Mouse (Mus musculus): Measurements from ENCODE around the gene Mecom. TPM values are rescaled to one million over a fixed set of nuclear protein-coding genes. Genes with fewer than 3 reads are reported as not detected.

The Mecom gene
- polyA plus RNA-seq, 1 experiment from 2014 or later: 57.4 TPM

- H3K9me3 ChIP-seq (replicated peaks; ENCODE audit: control insufficient read depth, low read length): no peaks in the 10 kb centered on the region
- no peak overlapping the region for H3K4me2 ChIP-seq (ENCODE audit: low read depth, low read length)
Measured at GRCm38 (mm10) chr3:30192294-30193007, 355.4 kb downstream of the Mecom start.

GRCm38 (mm10) chr3:30189325-30189724 is 358.5 kb downstream of the Mecom start:
- Histone ChIP-seq H3K36me3 (ENCODE audit: control insufficient read depth, insufficient read depth, low read length) (no peaks in the 10 kb centered on the region), H3K4me1 (ENCODE audit: control insufficient read depth, insufficient read depth, low read length) (0 out of 2 replicates have a peak, but pooled peaks cover 3% of the 10 kb centered on the region)
- no peak for ATAC-seq (ENCODE audit: insufficient read depth, low FRiP score)

More at GRCm38 (mm10) chr3:30192294-30193007, 355.4 kb downstream of the Mecom start:
- Histone ChIP-seq H3K4me3 (replicated peaks; ENCODE audit: low read length) (no peak overlapping the region), H3K36me3 (ENCODE audit: control insufficient read depth, insufficient read depth, low read length) (no peaks in the 10 kb centered on the region), H3K27me3 (ENCODE audit: control insufficient read depth, insufficient read depth, low read length) (no peaks in the 10 kb centered on the region), H3K9ac (ENCODE audit: low read length) (no peak overlapping the region), H3K27ac (ENCODE audit: low read length) (peak overlapping the region; percentile 39), H3K4me1 (ENCODE audit: control insufficient read depth, insufficient read depth, low read length) (0 out of 2 replicates have a peak, but pooled peaks cover 3% of the 10 kb centered on the region)
- ATAC-seq (ENCODE audit: insufficient read depth, low FRiP score): peak; percentile 56
- WGBS: 42% methylated on average over 12 of the region's 12 CpGs

GRCm38 (mm10) chr3:30187812-30188469 is 359.9 kb downstream of the Mecom start:
- Histone ChIP-seq H3K4me3 (replicated peaks; ENCODE audit: low read length) (no peak overlapping the region), H3K27ac (ENCODE audit: low read length) (no peak overlapping the region), H3K9ac (ENCODE audit: low read length) (no peak overlapping the region), H3K9me3 (replicated peaks; ENCODE audit: control insufficient read depth, low read length) (no peaks in the 10 kb centered on the region), H3K36me3 (ENCODE audit: control insufficient read depth, insufficient read depth, low read length) (no peaks in the 10 kb centered on the region), H3K4me1 (ENCODE audit: control insufficient read depth, insufficient read depth, low read length) (0 out of 2 replicates have a peak, but pooled peaks cover 3% of the 10 kb centered on the region), H3K27me3 (ENCODE audit: control insufficient read depth, insufficient read depth, low read length) (no peaks in the 10 kb centered on the region), H3K4me2 (ENCODE audit: low read depth, low read length) (no peak overlapping the region)
- no peak for ATAC-seq (ENCODE audit: insufficient read depth, low FRiP score)
- 38% methylated on average over 5 of the region's 5 CpGs for WGBS

More at GRCm38 (mm10) chr3:30189325-30189724, 358.5 kb downstream of the Mecom start:
- no peak overlapping the region for H3K27ac ChIP-seq (ENCODE audit: low read length)
- 69% methylated on average over 2 of the region's 2 CpGs for WGBS
- no peaks in the 10 kb centered on the region for H3K27me3 ChIP-seq (ENCODE audit: control insufficient read depth, insufficient read depth, low read length)
- no peak overlapping the region for H3K4me3 ChIP-seq (replicated peaks; ENCODE audit: low read length)
- no peak overlapping the region for H3K9ac ChIP-seq (ENCODE audit: low read length)
- no peaks in the 10 kb centered on the region for H3K9me3 ChIP-seq (replicated peaks; ENCODE audit: control insufficient read depth, low read length)
- no peak overlapping the region for H3K4me2 ChIP-seq (ENCODE audit: low read depth, low read length)

GRCm38 (mm10) chr3:30181807-30182481 is 365.9 kb downstream of the Mecom start:
- Histone ChIP-seq H3K4me2 (ENCODE audit: low read depth, low read length) (no peak overlapping the region), H3K27me3 (ENCODE audit: control insufficient read depth, insufficient read depth, low read length) (no peaks in the 10 kb centered on the region), H3K36me3 (ENCODE audit: control insufficient read depth, insufficient read depth, low read length) (no peaks in the 10 kb centered on the region), H3K9ac (ENCODE audit: low read length) (no peak overlapping the region), H3K4me3 (replicated peaks; ENCODE audit: low read length) (no peak overlapping the region), H3K9me3 (replicated peaks; ENCODE audit: control insufficient read depth, low read length) (no peaks in the 10 kb centered on the region), H3K4me1 (ENCODE audit: control insufficient read depth, insufficient read depth, low read length) (no peaks in the 10 kb centered on the region), H3K27ac (ENCODE audit: low read length) (no peak overlapping the region)
- no peak for ATAC-seq (ENCODE audit: insufficient read depth, low FRiP score)
- WGBS: 83% methylated on average over 8 of the region's 8 CpGs

- no peak overlapping the region for H3K27ac ChIP-seq (ENCODE audit: low read length)
- 0 out of 2 replicates have a peak, but pooled peaks cover 3% of the 10 kb centered on the region for H3K9me3 ChIP-seq (replicated peaks; ENCODE audit: control insufficient read depth, low read length)
- H3K4me2 ChIP-seq (ENCODE audit: low read depth, low read length): no peak overlapping the region
- 72% methylated on average over 5 of the region's 5 CpGs for WGBS
- no peaks in the 10 kb centered on the region for H3K36me3 ChIP-seq (ENCODE audit: control insufficient read depth, insufficient read depth, low read length)
- H3K4me1 ChIP-seq (ENCODE audit: control insufficient read depth, insufficient read depth, low read length): no peaks in the 10 kb centered on the region
- H3K9ac ChIP-seq (ENCODE audit: low read length): no peak overlapping the region
- H3K4me3 ChIP-seq (replicated peaks; ENCODE audit: low read length): no peak overlapping the region
- ATAC-seq (ENCODE audit: insufficient read depth, low FRiP score): no peak
- no peaks in the 10 kb centered on the region for H3K27me3 ChIP-seq (ENCODE audit: control insufficient read depth, insufficient read depth, low read length)
Measured at GRCm38 (mm10) chr3:30176615-30177014, 371.2 kb downstream of the Mecom start.

GRCm38 (mm10) chr3:30173812-30174211 is 374.0 kb downstream of the Mecom start:
- Histone ChIP-seq H3K4me3 (replicated peaks; ENCODE audit: low read length) (no peak overlapping the region), H3K4me2 (ENCODE audit: low read depth, low read length) (no peak overlapping the region), H3K9me3 (replicated peaks; ENCODE audit: control insufficient read depth, low read length) (0 out of 2 replicates have a peak, but pooled peaks cover 3% of the 10 kb centered on the region), H3K9ac (ENCODE audit: low read length) (no peak overlapping the region), H3K4me1 (ENCODE audit: control insufficient read depth, insufficient read depth, low read length) (no peaks in the 10 kb centered on the region), H3K27me3 (ENCODE audit: control insufficient read depth, insufficient read depth, low read length) (no peaks in the 10 kb centered on the region), H3K36me3 (ENCODE audit: control insufficient read depth, insufficient read depth, low read length) (no peaks in the 10 kb centered on the region), H3K27ac (ENCODE audit: low read length) (no peak overlapping the region)
- 50% methylated on average over 3 of the region's 3 CpGs for WGBS
- peak; percentile 37; the same call in 1 of the 2 replicates for ATAC-seq (ENCODE audit: insufficient read depth, low FRiP score)

GRCm38 (mm10) chr3:30168396-30169186 is 379.2 kb downstream of the Mecom start:
- Histone ChIP-seq H3K27ac (ENCODE audit: low read length) (no peak overlapping the region), H3K36me3 (ENCODE audit: control insufficient read depth, insufficient read depth, low read length) (no peaks in the 10 kb centered on the region), H3K27me3 (ENCODE audit: control insufficient read depth, insufficient read depth, low read length) (no peaks in the 10 kb centered on the region), H3K4me3 (replicated peaks; ENCODE audit: low read length) (no peak overlapping the region), H3K9me3 (replicated peaks; ENCODE audit: control insufficient read depth, low read length) (no peaks in the 10 kb centered on the region), H3K4me1 (ENCODE audit: control insufficient read depth, insufficient read depth, low read length) (no peaks in the 10 kb centered on the region; the same call in 1 of the 2 replicates), H3K9ac (ENCODE audit: low read length) (no peak overlapping the region), H3K4me2 (ENCODE audit: low read depth, low read length) (no peak overlapping the region)
- peak; percentile 72; the same call in 1 of the 2 replicates for ATAC-seq (ENCODE audit: insufficient read depth, low FRiP score)
- 81% methylated on average over 3 of the region's 3 CpGs for WGBS

GRCm38 (mm10) chr3:30167027-30167426 is 380.8 kb downstream of the Mecom start:
- Histone ChIP-seq H3K4me2 (ENCODE audit: low read depth, low read length) (no peak overlapping the region), H3K27ac (ENCODE audit: low read length) (no peak overlapping the region), H3K27me3 (ENCODE audit: control insufficient read depth, insufficient read depth, low read length) (no peaks in the 10 kb centered on the region), H3K36me3 (ENCODE audit: control insufficient read depth, insufficient read depth, low read length) (no peaks in the 10 kb centered on the region), H3K9ac (ENCODE audit: low read length) (no peak overlapping the region), H3K9me3 (replicated peaks; ENCODE audit: control insufficient read depth, low read length) (no peaks in the 10 kb centered on the region), H3K4me1 (ENCODE audit: control insufficient read depth, insufficient read depth, low read length) (no peaks in the 10 kb centered on the region; the same call in 1 of the 2 replicates), H3K4me3 (replicated peaks; ENCODE audit: low read length) (no peak overlapping the region)
- WGBS: 79% methylated on average over 3 of the region's 3 CpGs
- ATAC-seq (ENCODE audit: insufficient read depth, low FRiP score): no peak

All from stomach, embryonic 16.5 days (tissue).